Mouse (Mus musculus): ENCODE data around the gene Mphosph6. TPM values are rescaled to one million over a fixed set of nuclear protein-coding genes. Genes with fewer than 3 reads are reported as not detected.

Mphosph6 gene
- polyA plus RNA-seq, 1 experiment from 2014 or later = 54.4 TPM

- Histone ChIP-seq H3K9me3 (replicated peaks; ENCODE audit: control insufficient read depth, low read length) (no peaks in the 10 kb centered on the region), H3K27me3 (ENCODE audit: control insufficient read depth, insufficient read depth, low read length) (no peaks in the 10 kb centered on the region), H3K4me2 (ENCODE audit: low read depth, low read length) (no peak overlapping the region), H3K36me3 (ENCODE audit: control insufficient read depth, insufficient read depth, low read length) (no peaks in the 10 kb centered on the region), H3K4me3 (replicated peaks; ENCODE audit: low read length) (no peak overlapping the region), H3K27ac (ENCODE audit: low read length) (no peak overlapping the region), H3K9ac (ENCODE audit: low read length) (no peak overlapping the region), H3K4me1 (ENCODE audit: control insufficient read depth, insufficient read depth, low read length) (no peaks in the 10 kb centered on the region)
- WGBS = 52% methylated on average over 2 of the region's 2 CpGs
- ATAC-seq (ENCODE audit: insufficient read depth, low FRiP score) = no peak
These were observed 52.3 kb downstream of the Mphosph6 start for GRCm38 (mm10) chr8:117749436-117749835.

- Histone ChIP-seq H3K27ac (ENCODE audit: low read length) (no peak overlapping the region), H3K4me3 (replicated peaks; ENCODE audit: low read length) (no peak overlapping the region), H3K9ac (ENCODE audit: low read length) (no peak overlapping the region), H3K36me3 (ENCODE audit: control insufficient read depth, insufficient read depth, low read length) (no peaks in the 10 kb centered on the region), H3K4me2 (ENCODE audit: low read depth, low read length) (no peak overlapping the region), H3K27me3 (ENCODE audit: control insufficient read depth, insufficient read depth, low read length) (no peaks in the 10 kb centered on the region), H3K9me3 (replicated peaks; ENCODE audit: control insufficient read depth, low read length) (no peaks in the 10 kb centered on the region), H3K4me1 (ENCODE audit: control insufficient read depth, insufficient read depth, low read length) (no peaks in the 10 kb centered on the region)
- ATAC-seq (ENCODE audit: insufficient read depth, low FRiP score) = no peak
- WGBS = 70% methylated on average over 8 of the region's 9 CpGs
These were observed 53.6 kb downstream of the Mphosph6 start for GRCm38 (mm10) chr8:117747886-117748730.

GRCm38 (mm10) chr8:117747428-117747827 lies 54.3 kb downstream of the Mphosph6 start:
- Histone ChIP-seq H3K4me3 (replicated peaks; ENCODE audit: low read length) (no peak overlapping the region), H3K4me1 (ENCODE audit: control insufficient read depth, insufficient read depth, low read length) (no peaks in the 10 kb centered on the region), H3K9me3 (replicated peaks; ENCODE audit: control insufficient read depth, low read length) (no peaks in the 10 kb centered on the region), H3K36me3 (ENCODE audit: control insufficient read depth, insufficient read depth, low read length) (no peaks in the 10 kb centered on the region), H3K27me3 (ENCODE audit: control insufficient read depth, insufficient read depth, low read length) (no peaks in the 10 kb centered on the region), H3K27ac (ENCODE audit: low read length) (no peak overlapping the region), H3K9ac (ENCODE audit: low read length) (no peak overlapping the region), H3K4me2 (ENCODE audit: low read depth, low read length) (no peak overlapping the region)
- ATAC-seq (ENCODE audit: insufficient read depth, low FRiP score) = no peak
- 29% methylated on average over 2 of the region's 2 CpGs for WGBS

GRCm38 (mm10) chr8:117746651-117747050 lies 55.1 kb downstream of the Mphosph6 start:
- H3K27me3 ChIP-seq (ENCODE audit: control insufficient read depth, insufficient read depth, low read length) = no peaks in the 10 kb centered on the region
- no peak for ATAC-seq (ENCODE audit: insufficient read depth, low FRiP score)
- H3K4me1 ChIP-seq (ENCODE audit: control insufficient read depth, insufficient read depth, low read length) = no peaks in the 10 kb centered on the region
- H3K4me3 ChIP-seq (replicated peaks; ENCODE audit: low read length) = no peak overlapping the region
- no peak overlapping the region for H3K4me2 ChIP-seq (ENCODE audit: low read depth, low read length)
- no peak overlapping the region for H3K9ac ChIP-seq (ENCODE audit: low read length)
- H3K36me3 ChIP-seq (ENCODE audit: control insufficient read depth, insufficient read depth, low read length) = no peaks in the 10 kb centered on the region
- WGBS = 58% methylated on average over 5 of the region's 5 CpGs
- H3K27ac ChIP-seq (ENCODE audit: low read length) = no peak overlapping the region
- H3K9me3 ChIP-seq (replicated peaks; ENCODE audit: control insufficient read depth, low read length) = no peaks in the 10 kb centered on the region

GRCm38 (mm10) chr8:117742431-117743012 lies 59.2 kb downstream of the Mphosph6 start:
- Histone ChIP-seq H3K27me3 (ENCODE audit: control insufficient read depth, insufficient read depth, low read length) (no peaks in the 10 kb centered on the region), H3K27ac (ENCODE audit: low read length) (peak overlapping the region; percentile 10), H3K9me3 (replicated peaks; ENCODE audit: control insufficient read depth, low read length) (no peaks in the 10 kb centered on the region), H3K4me3 (replicated peaks; ENCODE audit: low read length) (no peak overlapping the region), H3K4me2 (ENCODE audit: low read depth, low read length) (no peak overlapping the region), H3K4me1 (ENCODE audit: control insufficient read depth, insufficient read depth, low read length) (no peaks in the 10 kb centered on the region), H3K9ac (ENCODE audit: low read length) (no peak overlapping the region), H3K36me3 (ENCODE audit: control insufficient read depth, insufficient read depth, low read length) (no peaks in the 10 kb centered on the region)
- ATAC-seq (ENCODE audit: insufficient read depth, low FRiP score) = no peak
- WGBS = 69% methylated on average over 15 of the region's 15 CpGs

Other genes starting within 250 kb of the Mphosph6 start
- gene Sdr42e1, start 128.3 kb downstream of the Mphosph6 start, polyA plus RNA-seq (2015; fragmentation: Nextera tagmentation; extraction: Ambion mirVana) = 14.0 and 18.1 TPM in 2 replicates
- gene Hsd17b2, start 100.0 kb downstream of the Mphosph6 start, polyA plus RNA-seq (2015; fragmentation: Nextera tagmentation; extraction: Ambion mirVana) = 34.3 and 42.8 TPM in 2 replicates